Mouse (Mus musculus) neural tube, embryonic 12.5 days (tissue): ENCODE results near the gene Plekha6. TPM values are rescaled to one million over a fixed set of nuclear protein-coding genes. Genes with fewer than 3 reads are reported as not detected.

Experiments
- ATAC-seq: fragments of 200-750 bp; cut with Nextera tagmentation; 2 replicates; pipeline ENCODE4 v1.8.0; 2017; ENCODE audit warnings: low read depth, mild to moderate bottlenecking, moderate TSS enrichment, moderate library complexity; ENCODE audit not compliant: low FRiP score
- H3K27ac ChIP-seq: fragments of 300-500 bp; sonication (generic); 2 replicates; pipeline ENCODE4 v1.5.1; 2016
- H3K27me3 ChIP-seq: fragments of 300-500 bp; sonication (generic); replicated peaks from 2 replicates; pipeline ENCODE4 v1.6.1; 2016; ENCODE audit warnings: mild to moderate bottlenecking
- H3K36me3 ChIP-seq: fragments of 300-500 bp; sonication (generic); 2 replicates; pipeline ENCODE4 v1.6.1; 2016; ENCODE audit warnings: mild to moderate bottlenecking
- H3K4me1 ChIP-seq: fragments of 300-500 bp; sonication (generic); 2 replicates; pipeline ENCODE4 v1.6.1; 2016
- H3K4me2 ChIP-seq: fragments of 300-500 bp; sonication (generic); replicated peaks from 2 replicates; pipeline ENCODE4 v1.6.1; 2016; ENCODE audit warnings: mild to moderate bottlenecking
- H3K4me3 ChIP-seq: fragments of 300-500 bp; sonication (generic); 2 replicates; pipeline ENCODE4 v1.5.1; 2016
- H3K9ac ChIP-seq: fragments of 300-500 bp; sonication (generic); 2 replicates; pipeline ENCODE4 v1.6.1; 2016; ENCODE audit warnings: mild to moderate bottlenecking
- H3K9me3 ChIP-seq: fragments of 300-500 bp; sonication (generic); 2 replicates; pipeline ENCODE4 v1.6.1; 2016; ENCODE audit warnings: mild to moderate bottlenecking
- WGBS: fragments of 180-500 bp; shearing (Covaris S2); methylation state at CpG from one replicate; pipeline ENCODE4 v1.1.7; 2016; 5-methylcytosine and 5-hydroxymethylcytosine counted together
- polyA plus RNA-seq: library from polyadenylated mRNA; unstranded; fragments of >200 nt; fragmentation: Nextera tagmentation; extraction: Ambion mirVana; gene quantifications from 2 replicates; pipeline ENCODE4 v1.2.1, GENCODE M21; 2016

Plekha6 gene
- polyA plus RNA-seq, 1 experiment from 2014 or later: 28.4 TPM

GRCm38 (mm10) chr1:133254856-133255764, 91.1 kb downstream of the Plekha6 start:
- H3K9me3 ChIP-seq: no peaks in the 10 kb centered on the region
- ATAC-seq: no peak
- peaks cover 6% of the 10 kb centered on the region for H3K36me3 ChIP-seq
- no peak overlapping the region for H3K4me3 ChIP-seq
- H3K9ac ChIP-seq: no peak overlapping the region
- no peak overlapping the region for H3K27ac ChIP-seq
- no peak overlapping the region for H3K4me2 ChIP-seq
- H3K4me1 ChIP-seq: peaks cover 60% of the 10 kb centered on the region
- WGBS: 57% methylated on average over 9 of the region's 9 CpGs
- no peaks in the 10 kb centered on the region for H3K27me3 ChIP-seq

GRCm38 (mm10) chr1:133255776-133256175, 91.8 kb downstream of the Plekha6 start:
- Histone ChIP-seq H3K27ac (no peak overlapping the region), H3K9ac (no peak overlapping the region), H3K4me3 (no peak overlapping the region), H3K9me3 (no peaks in the 10 kb centered on the region), H3K4me1 (peaks cover 53% of the 10 kb centered on the region), H3K27me3 (no peaks in the 10 kb centered on the region), H3K36me3 (peaks cover 11% of the 10 kb centered on the region), H3K4me2 (no peak overlapping the region)
- 59% methylated on average over 5 of the region's 5 CpGs for WGBS
- ATAC-seq: no peak

GRCm38 (mm10) chr1:133256347-133256746, 92.3 kb downstream of the Plekha6 start:
- 85% methylated on average over 8 of the region's 8 CpGs for WGBS
- Histone ChIP-seq H3K36me3 (peaks cover 14% of the 10 kb centered on the region), H3K9me3 (no peaks in the 10 kb centered on the region), H3K4me1 (peaks cover 48% of the 10 kb centered on the region), H3K27me3 (no peaks in the 10 kb centered on the region), H3K4me3 (no peak overlapping the region), H3K9ac (no peak overlapping the region), H3K27ac (no peak overlapping the region), H3K4me2 (no peak overlapping the region)
- no peak for ATAC-seq

GRCm38 (mm10) chr1:133258694-133259093, 94.7 kb downstream of the Plekha6 start:
- 69% methylated on average over 6 of the region's 6 CpGs for WGBS
- Histone ChIP-seq H3K27ac (no peak overlapping the region), H3K27me3 (no peaks in the 10 kb centered on the region), H3K9ac (no peak overlapping the region), H3K9me3 (no peaks in the 10 kb centered on the region), H3K36me3 (peaks cover 37% of the 10 kb centered on the region), H3K4me2 (no peak overlapping the region), H3K4me1 (peaks cover 29% of the 10 kb centered on the region), H3K4me3 (no peak overlapping the region)
- no peak for ATAC-seq

- no peaks in the 10 kb centered on the region for H3K9me3 ChIP-seq
- no peak for ATAC-seq
- H3K4me3 ChIP-seq: no peak overlapping the region
- H3K4me1 ChIP-seq: peaks cover 23% of the 10 kb centered on the region
- no peak overlapping the region for H3K27ac ChIP-seq
- peaks cover 57% of the 10 kb centered on the region for H3K36me3 ChIP-seq
- H3K9ac ChIP-seq: no peak overlapping the region
- WGBS: 90% methylated on average over 6 of the region's 6 CpGs
- H3K4me2 ChIP-seq: no peak overlapping the region
- H3K27me3 ChIP-seq: no peaks in the 10 kb centered on the region
Measured at GRCm38 (mm10) chr1:133262628-133263027, 98.6 kb downstream of the Plekha6 start.

- Histone ChIP-seq H3K9me3 (no peaks in the 10 kb centered on the region), H3K27ac (no peak overlapping the region), H3K4me2 (no peak overlapping the region), H3K4me1 (peaks cover 28% of the 10 kb centered on the region), H3K27me3 (no peaks in the 10 kb centered on the region), H3K36me3 (peaks cover 57% of the 10 kb centered on the region), H3K9ac (no peak overlapping the region), H3K4me3 (no peak overlapping the region)
- ATAC-seq: no peak
- WGBS: 90% methylated on average over 7 of the region's 7 CpGs
Measured at GRCm38 (mm10) chr1:133263134-133263533, 99.1 kb downstream of the Plekha6 start.

- ATAC-seq: no peak
- no peak overlapping the region for H3K4me2 ChIP-seq
- no peaks in the 10 kb centered on the region for H3K27me3 ChIP-seq
- H3K9me3 ChIP-seq: no peaks in the 10 kb centered on the region
- H3K36me3 ChIP-seq: peaks cover 59% of the 10 kb centered on the region
- H3K27ac ChIP-seq: no peak overlapping the region
- peaks cover 34% of the 10 kb centered on the region for H3K4me1 ChIP-seq
- H3K9ac ChIP-seq: no peak overlapping the region
- no peak overlapping the region for H3K4me3 ChIP-seq
- WGBS: 61% methylated on average over 12 of the region's 12 CpGs
Measured at GRCm38 (mm10) chr1:133264367-133264766, 100.4 kb downstream of the Plekha6 start.

GRCm38 (mm10) chr1:133265114-133265766, 101.2 kb downstream of the Plekha6 start:
- Histone ChIP-seq H3K4me3 (no peak overlapping the region), H3K4me2 (no peak overlapping the region), H3K9ac (no peak overlapping the region), H3K9me3 (no peaks in the 10 kb centered on the region), H3K36me3 (peaks cover 61% of the 10 kb centered on the region), H3K27ac (no peak overlapping the region), H3K4me1 (peaks cover 34% of the 10 kb centered on the region), H3K27me3 (no peaks in the 10 kb centered on the region)
- 55% methylated on average over 11 of the region's 11 CpGs for WGBS
- ATAC-seq: no peak

GRCm38 (mm10) chr1:133267094-133267493, 103.1 kb downstream of the Plekha6 start:
- Histone ChIP-seq H3K27me3 (no peaks in the 10 kb centered on the region), H3K9me3 (no peaks in the 10 kb centered on the region), H3K36me3 (peaks cover 63% of the 10 kb centered on the region), H3K4me2 (no peak overlapping the region), H3K9ac (no peak overlapping the region), H3K4me1 (peaks cover 34% of the 10 kb centered on the region), H3K4me3 (no peak overlapping the region), H3K27ac (0 out of 2 replicates have a peak overlapping the region, but pooled peaks have one; percentile 2)
- 49% methylated on average over 3 of the region's 3 CpGs for WGBS
- ATAC-seq: no peak

- Histone ChIP-seq H3K4me1 (peaks cover 34% of the 10 kb centered on the region), H3K27ac (0 out of 2 replicates have a peak overlapping the region, but pooled peaks have one; percentile 2), H3K9me3 (no peaks in the 10 kb centered on the region), H3K9ac (0 out of 2 replicates have a peak overlapping the region, but pooled peaks have one; percentile 14), H3K27me3 (no peaks in the 10 kb centered on the region), H3K4me3 (no peak overlapping the region), H3K4me2 (peak overlapping the region; percentile 7; the same call in 1 of the 2 replicates), H3K36me3 (peaks cover 64% of the 10 kb centered on the region)
- 17% methylated on average over 10 of the region's 10 CpGs for WGBS
- peak; percentile 63; the same call in 1 of the 2 replicates for ATAC-seq
Measured at GRCm38 (mm10) chr1:133267813-133268492, 103.9 kb downstream of the Plekha6 start.

GRCm38 (mm10) chr1:133268503-133268902, 104.5 kb downstream of the Plekha6 start:
- H3K9me3 ChIP-seq: no peaks in the 10 kb centered on the region
- H3K4me1 ChIP-seq: peaks cover 34% of the 10 kb centered on the region
- no peak overlapping the region for H3K9ac ChIP-seq
- no peak overlapping the region for H3K27ac ChIP-seq
- no peak overlapping the region for H3K4me2 ChIP-seq
- peaks cover 62% of the 10 kb centered on the region for H3K36me3 ChIP-seq
- H3K27me3 ChIP-seq: no peaks in the 10 kb centered on the region
- ATAC-seq: no peak
- 69% methylated on average over 3 of the region's 3 CpGs for WGBS
- no peak overlapping the region for H3K4me3 ChIP-seq

GRCm38 (mm10) chr1:133270336-133270735, 106.3 kb downstream of the Plekha6 start:
- Histone ChIP-seq H3K27me3 (no peaks in the 10 kb centered on the region), H3K4me1 (peaks cover 24% of the 10 kb centered on the region), H3K4me3 (no peak overlapping the region), H3K4me2 (no peak overlapping the region), H3K36me3 (peaks cover 69% of the 10 kb centered on the region), H3K27ac (no peak overlapping the region), H3K9me3 (no peaks in the 10 kb centered on the region), H3K9ac (no peak overlapping the region)
- ATAC-seq: no peak
- WGBS: 81% methylated on average over 6 of the region's 6 CpGs
